Mouse (Mus musculus): ENCODE data around the gene Tufm.

DNA sequence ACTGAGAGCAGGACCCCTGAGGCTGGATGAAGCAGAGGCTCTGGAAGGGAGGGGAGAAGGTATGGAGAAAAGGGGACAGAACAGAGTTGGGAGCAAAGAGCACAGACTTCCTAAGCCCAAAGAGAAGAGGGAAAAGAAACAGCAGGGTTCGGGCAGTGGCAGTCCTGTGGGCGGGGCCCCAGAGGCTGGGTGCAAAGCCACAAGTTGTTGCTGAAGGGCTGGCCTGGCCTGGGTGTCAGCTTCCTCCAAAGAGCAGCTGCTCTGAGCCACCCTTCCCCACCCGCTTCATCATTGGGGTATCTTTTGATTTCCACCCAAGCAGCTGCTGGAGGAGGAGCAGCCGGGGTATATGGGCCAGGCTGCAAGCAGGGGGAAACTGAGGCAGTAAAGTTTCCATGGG is 23.0 kb upstream of the Tufm start:
- TF ChIP-seq CTCF (IDR thresholded peaks at IDR 0.05; ENCODE audit: borderline replicate concordance, extremely low read depth, insufficient read depth, insufficient read length) = no peak
- TF ChIP-seq POLR2A (IDR thresholded peaks at IDR 0.05; ENCODE audit: borderline replicate concordance, extremely low read depth, insufficient read depth, insufficient read length, poor library complexity, severe bottlenecking) = no peak

Data from brain, embryonic 14.5 days (tissue).